Mouse (Mus musculus): ENCODE measurements around the gene Slc26a6.
A peak's percentile ranks its signal among the peaks of the same experiment; 100 is the strongest.

DNA sequence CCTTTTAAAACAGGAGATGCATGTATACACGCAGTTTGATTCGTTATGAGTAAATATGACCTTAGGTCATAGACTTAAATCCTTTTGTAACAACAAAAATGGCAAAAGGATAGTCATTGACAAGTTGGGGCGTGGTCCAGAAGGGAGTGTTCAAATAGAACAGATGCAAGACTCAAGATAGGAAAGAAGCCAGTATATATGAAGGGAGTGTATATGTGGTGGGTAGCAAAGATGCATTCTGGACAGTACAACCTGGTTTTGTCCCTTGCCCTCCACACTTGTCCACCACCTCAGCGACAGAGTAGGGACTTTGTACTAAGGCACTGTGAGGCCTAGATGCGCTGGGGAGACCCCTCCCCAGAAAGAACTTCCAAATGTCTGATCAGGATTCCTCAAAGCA is 45.4 kb upstream of the Slc26a6 start:
- TF ChIP-seq TAL1 (IDR thresholded peaks at IDR 0.05; ENCODE audit: low read length): peak; percentile 52; the same call in 2 of the 3 replicates
- TF ChIP-seq GATA1 (IDR thresholded peaks at IDR 0.05; ENCODE audit: low read length): peak; percentile 51; the same call in 1 of the 2 replicates

Measured in erythroblast, embryonic 14.5 days (primary cell).